Mouse (Mus musculus): ENCODE data around the gene Fbxl13. TPM values are rescaled to one million over a fixed set of nuclear protein-coding genes. Genes with fewer than 3 reads are reported as not detected.
A peak's percentile ranks its signal among the peaks of the same experiment; 100 is the strongest.
"Not testable (repeated sequence)": the region's sequence is repeated elsewhere in the genome, so short reads cannot be mapped to it uniquely, and the experiment has no call there.

The Fbxl13 gene
- total RNA-seq, 2 experiments from 2014 or later, result not detected

- peak; percentile 70 for ATAC-seq (replicated peaks; ENCODE audit: low FRiP score, poor library complexity, severe bottlenecking)
Measured at GRCm38 (mm10) chr5:21658623-21659395, 13.4 kb upstream of the Fbxl13 start.

DNA sequence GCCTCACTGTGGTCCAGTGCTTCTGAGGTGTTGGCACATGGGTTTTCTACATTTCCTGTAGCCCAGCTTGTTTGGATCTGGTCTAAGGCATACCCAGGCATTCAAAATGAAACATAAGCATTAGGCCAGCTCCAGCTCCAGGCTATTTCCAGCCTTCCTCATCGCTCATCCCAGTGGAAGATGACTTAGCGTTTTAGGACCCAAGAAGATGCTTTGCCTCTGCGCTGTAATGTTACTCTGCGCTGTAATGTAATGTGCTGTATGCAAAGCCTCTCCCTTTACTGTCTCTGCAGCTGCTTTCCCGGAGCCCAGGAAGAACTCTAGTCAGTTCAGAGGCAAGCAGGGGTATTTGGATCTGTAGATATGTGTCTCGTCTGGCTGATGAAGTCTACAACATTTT, 12.6 kb upstream of the Fbxl13 start:
- no peak for ATAC-seq (replicated peaks; ENCODE audit: low FRiP score, poor library complexity, severe bottlenecking)

- no peak for ATAC-seq (replicated peaks; ENCODE audit: low FRiP score, poor library complexity, severe bottlenecking)
Measured at GRCm38 (mm10) chr5:21656912-21657311, 11.5 kb upstream of the Fbxl13 start.

DNA sequence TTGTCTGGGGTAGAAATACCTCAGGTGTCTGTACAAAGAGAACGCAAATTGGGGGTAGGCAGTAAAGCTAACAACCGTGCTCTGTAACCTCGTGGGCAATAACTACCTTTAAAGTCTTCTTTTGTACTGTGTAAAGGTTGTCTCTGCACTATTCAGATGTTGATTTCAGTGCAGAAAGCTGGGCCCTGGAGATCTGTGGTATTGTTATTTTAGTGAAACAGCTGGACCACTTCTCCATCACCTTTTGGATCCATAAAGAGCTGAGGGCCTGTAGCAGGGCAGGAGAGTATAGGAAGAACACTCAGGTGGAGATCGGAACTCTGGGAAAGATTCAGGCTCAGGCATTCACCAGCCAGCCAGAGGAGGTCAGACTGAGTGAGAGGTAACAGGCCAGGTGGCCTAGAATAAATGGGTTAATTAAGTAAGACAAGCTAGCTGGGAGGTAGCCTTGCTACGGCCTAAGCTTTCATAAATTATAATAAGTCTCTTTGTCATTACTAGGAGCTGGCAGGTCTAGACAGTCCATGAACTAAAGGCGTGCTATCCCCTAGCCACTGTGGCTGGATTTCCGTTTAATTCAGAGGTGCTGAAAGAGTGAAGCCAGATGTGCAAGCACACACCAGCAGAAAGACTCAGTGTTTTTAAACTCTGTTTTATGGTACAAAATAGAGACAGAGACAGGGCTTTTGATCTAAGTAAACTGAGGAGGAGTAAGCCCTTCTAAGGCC, 6.6 kb upstream of the Fbxl13 start:
- ATAC-seq (replicated peaks; ENCODE audit: low FRiP score, poor library complexity, severe bottlenecking), result no peak

DNA sequence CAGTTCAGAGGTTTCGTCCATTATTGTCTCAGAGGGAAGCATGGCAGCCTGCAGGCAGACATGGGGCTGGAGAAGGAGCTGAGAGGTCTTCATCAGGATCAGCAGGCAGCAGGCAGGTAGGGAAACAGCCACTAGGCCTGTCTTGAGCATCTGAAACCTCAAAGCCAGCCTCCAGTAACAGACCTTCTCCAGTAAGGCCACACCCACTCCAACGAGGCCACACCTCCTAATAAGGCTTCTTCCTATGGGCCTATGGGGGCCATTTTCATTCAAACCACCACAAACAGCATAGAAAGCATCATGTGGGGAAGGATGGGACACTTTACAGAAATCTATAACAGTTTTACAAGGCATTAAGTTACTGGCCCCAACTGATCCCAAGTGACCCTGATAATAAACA, 5.3 kb upstream of the Fbxl13 start:
- ATAC-seq (replicated peaks; ENCODE audit: low FRiP score, poor library complexity, severe bottlenecking), result no peak

- ATAC-seq (replicated peaks; ENCODE audit: low FRiP score, poor library complexity, severe bottlenecking), result no peak
Measured at GRCm38 (mm10) chr5:21646133-21646491, 678 bp upstream of the Fbxl13 start.

DNA sequence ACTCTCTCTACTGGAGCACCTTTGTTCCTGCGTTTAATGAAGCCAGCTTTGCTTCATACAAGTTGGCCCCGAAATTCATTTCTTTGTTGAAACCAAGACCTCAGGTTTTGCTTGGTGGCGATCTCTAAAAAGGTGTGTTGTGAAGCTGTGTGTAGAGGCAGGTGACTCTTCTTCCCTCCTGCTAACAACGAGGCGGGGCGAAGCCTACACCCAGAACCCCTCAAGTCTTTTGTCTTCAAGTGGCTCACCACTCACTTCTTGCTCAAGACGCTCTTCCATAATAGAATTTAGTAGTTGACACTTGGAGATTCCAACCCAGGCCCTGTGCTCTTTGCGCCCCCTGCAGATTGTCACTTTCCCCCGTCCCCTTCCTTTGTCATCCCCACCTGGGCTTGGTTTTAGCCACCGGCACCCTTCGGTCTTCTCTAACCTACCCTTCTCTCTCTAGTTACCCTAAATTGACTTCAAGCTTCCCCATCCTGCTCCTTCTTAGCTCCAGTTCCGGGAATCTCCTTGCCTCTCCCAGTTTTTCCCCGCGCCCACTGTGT, 469 bp downstream of the Fbxl13 start:
- ATAC-seq (replicated peaks; ENCODE audit: low FRiP score, poor library complexity, severe bottlenecking), result no peak

- no peak for ATAC-seq (replicated peaks; ENCODE audit: low FRiP score, poor library complexity, severe bottlenecking)
Measured at GRCm38 (mm10) chr5:21643606-21644005, 1.8 kb downstream of the Fbxl13 start.

- ATAC-seq (replicated peaks; ENCODE audit: low FRiP score, poor library complexity, severe bottlenecking), result no peak
Measured at GRCm38 (mm10) chr5:21640961-21641360, 4.5 kb downstream of the Fbxl13 start.

GRCm38 (mm10) chr5:21625916-21626315, 19.5 kb downstream of the Fbxl13 start:
- no peak for ATAC-seq (replicated peaks; ENCODE audit: low FRiP score, poor library complexity, severe bottlenecking)

DNA sequence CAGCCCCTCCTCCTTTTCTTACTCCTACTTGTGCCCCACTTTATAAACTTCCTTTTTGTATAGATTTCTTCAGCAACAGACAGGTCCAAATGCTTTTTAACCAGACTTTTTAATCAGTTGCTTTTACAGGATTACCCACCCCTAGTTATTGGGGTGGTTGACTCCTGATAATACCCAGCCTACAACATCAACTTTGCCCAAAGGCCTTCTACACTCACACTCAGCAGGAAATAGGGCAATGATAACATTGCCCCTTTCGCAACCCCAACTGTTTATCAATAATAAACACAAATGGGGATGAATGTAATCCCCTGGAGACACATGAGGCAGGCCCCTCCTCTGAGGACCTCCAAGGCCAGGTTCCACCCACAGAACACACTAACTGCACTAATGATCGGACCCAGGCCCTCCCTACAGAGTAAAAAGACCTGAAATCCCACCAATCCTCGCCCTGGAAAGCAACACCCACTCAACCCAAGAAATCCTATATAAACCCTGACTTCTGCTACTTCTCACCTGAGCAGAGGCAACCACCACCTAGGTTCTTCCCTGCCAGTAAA, 28.9 kb downstream of the Fbxl13 start:
- no peak for ATAC-seq (replicated peaks; ENCODE audit: low FRiP score, poor library complexity, severe bottlenecking)

DNA sequence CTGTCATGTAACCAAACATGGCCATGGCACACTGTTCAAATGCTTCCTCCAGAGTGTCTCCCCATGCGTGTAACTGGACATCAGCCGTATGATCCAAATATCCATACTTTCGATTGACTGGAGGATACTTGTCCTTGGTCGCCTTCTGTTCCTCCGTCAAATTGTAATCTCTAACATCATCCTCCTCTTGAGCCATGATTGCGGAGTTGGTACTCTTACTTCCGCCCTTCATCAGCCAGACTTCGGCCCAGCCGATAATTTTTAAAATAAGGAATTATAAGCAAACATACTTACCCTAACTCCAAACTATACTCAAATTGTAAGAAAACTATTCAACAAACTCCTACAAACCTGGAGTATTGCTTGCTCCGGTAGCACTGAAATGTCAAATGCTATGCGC, 31.1 kb downstream of the Fbxl13 start:
- peak; percentile 82; the same call in 1 of the 2 replicates for ATAC-seq (replicated peaks; ENCODE audit: low FRiP score, poor library complexity, severe bottlenecking)

- ATAC-seq (replicated peaks; ENCODE audit: low FRiP score, poor library complexity, severe bottlenecking), result no peak
Measured at GRCm38 (mm10) chr5:21610996-21611395, 34.4 kb downstream of the Fbxl13 start.

DNA sequence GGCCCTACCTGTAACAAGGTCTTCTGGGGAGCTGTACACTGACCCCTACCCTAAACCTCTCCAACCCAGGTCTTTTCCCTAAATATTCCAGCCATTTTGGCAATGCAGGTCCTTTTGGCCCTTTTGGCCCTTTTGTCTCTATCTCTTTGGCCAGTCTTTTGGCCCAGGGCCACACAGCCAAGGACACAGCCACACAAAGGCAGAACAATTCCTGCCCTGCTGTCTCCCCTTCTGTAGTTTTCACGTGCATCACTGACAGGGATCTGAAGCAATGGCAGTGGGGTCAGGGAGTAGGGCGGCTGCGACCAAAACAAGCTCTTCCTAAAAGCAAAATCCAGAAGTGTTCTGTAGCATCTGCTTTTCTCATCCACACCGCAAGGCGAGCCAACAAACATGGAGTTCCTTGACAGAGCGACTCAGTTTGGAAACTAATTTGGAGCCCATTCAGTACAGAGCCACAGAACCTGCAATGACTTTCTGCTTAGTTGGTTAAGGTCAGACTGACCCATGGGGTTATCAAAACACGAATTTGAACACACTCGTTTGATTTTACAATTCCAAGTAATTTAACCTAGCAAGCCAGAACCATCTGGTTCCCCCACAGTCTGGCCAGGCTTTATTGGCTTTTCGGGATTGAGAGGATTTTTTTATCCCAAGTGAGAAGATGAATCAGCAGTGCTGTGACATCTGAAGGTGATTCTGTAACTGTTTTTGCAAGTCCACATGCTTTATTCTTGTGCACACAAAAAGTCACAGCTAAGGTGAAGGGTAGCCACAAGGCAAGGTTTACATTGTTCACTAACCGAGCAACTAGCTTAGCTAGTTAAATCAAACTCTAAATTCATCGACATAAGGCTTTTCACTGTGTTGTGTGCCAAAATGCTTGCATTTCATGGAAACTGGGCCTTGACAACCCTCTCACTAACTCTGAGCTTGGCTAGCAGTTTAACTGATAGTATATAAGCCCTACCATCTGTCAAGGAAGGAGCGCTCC, 36.8 kb downstream of the Fbxl13 start:
- ATAC-seq (replicated peaks; ENCODE audit: low FRiP score, poor library complexity, severe bottlenecking), result no peak

DNA sequence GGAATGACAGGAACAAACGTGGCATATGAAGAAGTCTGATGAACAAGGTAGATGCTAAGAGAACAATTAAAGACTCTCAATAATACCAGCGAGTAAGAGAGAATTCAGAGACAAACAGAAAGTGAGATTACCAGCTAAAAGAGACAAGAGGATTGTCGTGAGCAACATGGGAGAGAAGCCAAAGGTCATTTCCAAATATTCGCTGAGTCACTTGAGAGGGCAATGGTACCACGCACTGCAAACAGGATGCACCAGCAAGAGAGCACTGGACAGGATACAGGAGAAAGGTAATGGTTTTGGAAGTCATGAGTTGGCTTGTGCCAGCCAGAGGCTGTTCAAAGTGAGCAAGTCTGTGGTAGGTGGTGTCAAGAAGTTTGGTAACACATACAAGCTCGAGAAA, 39.5 kb downstream of the Fbxl13 start:
- no peak for ATAC-seq (replicated peaks; ENCODE audit: low FRiP score, poor library complexity, severe bottlenecking)

GRCm38 (mm10) chr5:21599961-21600360, 45.5 kb downstream of the Fbxl13 start:
- no peak for ATAC-seq (replicated peaks; ENCODE audit: low FRiP score, poor library complexity, severe bottlenecking)

GRCm38 (mm10) chr5:21599536-21599935, 45.9 kb downstream of the Fbxl13 start:
- ATAC-seq (replicated peaks; ENCODE audit: low FRiP score, poor library complexity, severe bottlenecking), result not testable (repeated sequence)

- ATAC-seq (replicated peaks; ENCODE audit: low FRiP score, poor library complexity, severe bottlenecking), result no peak
Measured at GRCm38 (mm10) chr5:21593201-21593709, 52.2 kb downstream of the Fbxl13 start.

DNA sequence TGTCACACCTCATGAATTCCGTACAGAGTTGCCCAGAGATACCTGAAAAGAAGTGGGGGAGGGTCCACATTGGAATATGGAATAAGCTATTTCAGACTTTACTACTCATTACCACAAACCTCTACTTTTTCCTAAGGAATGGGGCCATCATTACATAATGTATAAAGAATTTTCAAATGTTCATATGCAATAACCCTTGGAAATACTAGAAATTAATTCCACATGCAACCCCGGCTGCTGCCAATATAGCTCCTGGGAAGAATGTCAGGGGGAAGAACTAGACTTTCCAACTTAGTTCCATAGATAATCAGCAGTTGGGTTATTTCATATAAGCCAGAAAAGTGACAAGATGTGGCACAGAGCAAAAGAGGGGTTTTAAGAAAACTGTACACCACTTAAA, 53.3 kb downstream of the Fbxl13 start:
- no peak for ATAC-seq (replicated peaks; ENCODE audit: low FRiP score, poor library complexity, severe bottlenecking)

Measured in erythroblast, adult 5-6 weeks (primary cell).